Mouse (Mus musculus): ENCODE results near the gene Bloc1s1.
A peak's percentile ranks its signal among the peaks of the same experiment; 100 is the strongest.

The Bloc1s1 gene

DNA sequence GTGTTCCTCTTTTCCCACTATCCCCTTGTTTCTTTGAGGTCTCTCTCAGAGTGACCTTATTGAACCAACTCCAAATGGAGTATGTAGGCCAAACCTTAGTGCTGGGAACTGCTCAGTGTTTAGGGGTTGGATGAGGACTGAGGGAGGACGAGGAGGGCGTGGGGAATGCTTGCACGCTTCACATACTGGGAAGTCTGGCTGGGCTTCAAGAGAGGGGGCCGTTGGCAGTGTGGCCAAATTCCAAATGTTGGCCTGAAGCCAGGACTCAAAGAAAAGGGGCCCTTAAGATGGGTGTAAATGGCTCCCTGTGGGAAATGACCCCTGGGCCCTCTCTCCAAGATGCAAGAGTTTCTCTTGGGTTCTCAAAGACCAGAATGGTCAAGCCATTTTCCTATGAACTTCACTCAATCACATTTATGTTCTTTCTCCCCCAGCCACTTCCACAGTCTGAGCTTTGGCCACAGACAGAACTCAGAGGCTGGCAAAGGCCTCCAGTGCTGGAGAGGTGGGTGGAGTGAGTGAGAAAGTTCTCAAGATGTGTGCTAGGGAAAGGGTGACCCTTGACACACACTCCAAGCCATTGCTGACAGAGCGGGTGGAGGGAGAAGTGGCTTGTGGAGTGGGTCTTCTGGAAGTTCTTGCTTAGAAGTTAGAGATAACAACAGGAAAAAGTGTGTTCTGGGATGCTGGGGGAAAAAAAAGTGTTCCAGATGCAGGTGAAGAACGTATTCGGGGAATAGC is 6.0 kb upstream of the Bloc1s1 start:
- DNase-seq, result no peak

DNA sequence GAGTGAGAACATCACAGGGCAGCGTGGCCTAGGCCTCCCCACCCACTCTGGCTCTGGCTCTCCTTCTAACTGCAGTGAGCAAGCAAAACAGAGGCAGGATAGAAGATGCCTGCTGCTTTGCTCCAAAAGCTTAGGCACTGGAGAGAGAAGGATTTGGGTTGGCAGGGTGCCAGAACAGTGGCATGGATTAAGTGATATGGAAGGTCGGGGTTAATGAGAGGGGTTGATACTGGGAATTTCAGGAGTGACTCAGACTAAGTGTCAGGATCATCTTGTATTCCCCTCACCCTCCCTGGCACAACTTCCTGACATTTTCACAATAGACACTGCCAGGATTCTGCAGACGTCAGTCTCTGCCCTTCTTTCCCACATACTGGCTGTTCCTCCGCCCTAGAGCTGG is 4.5 kb upstream of the Bloc1s1 start:
- no peak for DNase-seq

DNA sequence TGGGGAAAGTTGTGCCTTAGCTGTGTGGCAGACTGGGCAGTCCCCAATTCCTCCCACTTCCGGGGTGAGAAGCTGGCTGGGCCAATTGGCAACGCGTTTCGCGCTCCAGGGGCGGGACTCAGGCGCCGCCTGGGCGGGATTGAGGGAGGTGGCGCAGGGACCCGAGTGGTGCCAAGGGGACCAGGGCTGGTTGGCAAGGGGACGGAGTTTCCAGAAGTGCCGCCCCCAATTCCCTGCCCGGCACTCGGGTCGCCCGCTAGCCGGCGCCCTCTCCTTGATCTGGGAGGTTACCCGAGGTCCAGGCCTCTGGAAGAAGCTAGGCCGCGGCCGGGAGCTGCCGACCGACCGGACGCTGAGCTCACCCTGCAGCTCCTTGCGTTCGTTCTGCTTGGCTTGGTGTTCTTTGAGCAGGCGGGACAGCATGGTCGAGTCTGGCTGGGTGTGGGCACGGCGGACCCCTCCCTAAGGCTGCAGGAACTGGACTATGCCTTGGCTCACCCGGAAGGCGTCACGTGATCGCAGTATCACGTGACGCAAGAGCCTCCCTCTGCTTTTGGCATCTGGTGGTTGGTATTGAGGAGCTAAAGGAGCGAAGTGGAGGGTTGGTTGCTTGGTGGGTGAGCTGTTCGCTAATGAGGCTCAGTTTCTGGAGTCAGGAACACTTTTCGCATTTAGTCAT is 683 bp downstream of the Bloc1s1 start:
- peak; percentile 92 to 93 for DNase-seq

DNA sequence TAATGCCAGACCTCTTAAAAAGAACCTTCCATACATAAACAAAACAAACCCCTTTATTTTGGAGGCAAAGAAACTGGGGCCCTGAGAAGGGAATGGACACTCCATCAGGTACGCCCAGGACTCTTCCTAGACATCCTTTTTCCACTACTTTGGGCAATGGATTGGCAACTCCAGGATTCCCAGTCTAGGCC is 1.1 kb downstream of the Bloc1s1 start, which contains the start of gene Rdh5:
Rdh5 (minus strand) TSS at position 67 of the 191 bp plus-strand sequence.
- no peak for DNase-seq

DNA sequence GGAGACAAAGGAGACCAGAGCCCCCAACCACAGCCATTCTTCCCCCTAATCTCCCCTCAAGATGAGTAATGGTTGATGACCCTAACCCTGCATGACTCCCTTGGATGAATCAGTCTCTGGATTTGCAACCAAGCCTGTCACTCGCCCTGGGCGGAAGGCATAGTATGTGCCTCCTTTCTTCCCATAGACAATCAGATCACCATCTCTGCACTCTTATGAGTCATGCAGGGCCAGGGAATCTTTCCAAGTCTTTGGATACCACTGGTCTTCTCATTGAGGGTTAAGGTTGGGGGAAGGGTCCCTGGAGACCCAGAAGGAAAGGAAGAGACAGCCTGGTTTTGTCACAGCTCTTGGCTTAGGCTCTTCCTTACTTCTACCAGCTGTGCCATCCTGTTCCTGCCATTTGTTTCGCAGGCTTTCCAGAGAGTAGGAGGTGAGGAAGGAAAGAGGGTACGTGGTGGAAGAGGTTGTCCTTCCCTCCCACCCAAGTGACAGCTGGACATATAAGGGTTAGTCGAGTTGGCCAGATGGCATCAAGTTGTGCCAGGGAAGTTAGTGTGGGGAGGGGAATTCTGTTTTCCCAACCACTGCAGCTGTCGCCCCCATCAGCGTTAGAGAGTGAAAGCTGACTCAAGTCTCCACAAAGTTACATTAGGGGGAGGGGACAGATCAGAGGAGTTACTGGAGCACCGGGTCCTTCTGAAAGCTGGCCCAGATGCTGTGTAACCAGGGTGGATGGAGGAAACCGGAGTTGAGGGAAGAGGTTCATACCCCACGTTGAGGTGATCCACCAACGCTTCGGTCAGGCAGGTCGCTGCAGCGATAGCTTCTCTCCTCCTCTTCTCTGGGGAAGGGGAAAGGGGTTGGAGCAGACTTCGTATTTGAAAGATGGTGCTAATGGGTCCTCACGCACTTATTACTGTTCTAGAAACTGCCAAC is 1.7 kb downstream of the Bloc1s1 start:
- no peak for DNase-seq

DNA sequence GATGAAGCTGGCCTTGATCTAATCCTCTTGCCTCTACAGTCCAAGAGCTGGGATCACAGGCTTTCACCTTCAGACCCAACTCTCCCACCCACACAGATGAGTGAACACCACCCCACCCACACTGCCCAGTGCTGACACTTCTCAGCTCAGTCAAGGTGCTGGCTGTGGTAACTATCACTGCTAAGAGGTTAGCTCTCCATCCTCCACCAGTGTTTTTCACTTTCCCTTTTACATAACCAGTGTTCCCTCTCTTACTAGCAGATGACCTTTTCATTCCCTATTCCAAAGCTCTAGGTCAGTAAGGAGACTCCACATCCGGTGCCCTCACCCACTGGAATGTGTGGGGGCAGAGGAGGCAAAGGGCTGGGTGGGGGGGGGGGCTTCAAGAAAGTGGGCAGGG is 2.6 kb downstream of the Bloc1s1 start:
- no peak for DNase-seq

DNA sequence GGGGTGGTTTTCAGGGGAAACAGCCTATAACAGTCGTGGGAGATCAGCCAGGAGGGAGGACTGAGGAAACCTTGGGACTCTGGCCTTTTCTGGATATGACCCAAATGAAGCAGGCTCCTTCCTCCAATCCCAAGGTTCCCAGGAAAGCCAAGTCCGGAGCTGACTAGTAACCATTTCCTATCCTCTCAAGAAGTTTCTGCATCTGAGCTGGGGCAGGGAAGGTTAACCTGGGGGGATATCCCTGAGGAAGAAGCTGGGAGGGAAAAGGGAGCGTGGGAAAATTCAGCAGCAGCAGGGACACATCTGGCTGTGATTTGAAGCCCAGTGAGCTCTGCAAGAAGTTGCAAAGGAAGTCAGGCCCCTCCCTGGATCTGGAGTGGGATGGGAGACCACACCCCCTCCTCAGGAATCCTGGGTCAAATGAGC is 3.1 kb downstream of the Bloc1s1 start:
- no peak for DNase-seq

DNA sequence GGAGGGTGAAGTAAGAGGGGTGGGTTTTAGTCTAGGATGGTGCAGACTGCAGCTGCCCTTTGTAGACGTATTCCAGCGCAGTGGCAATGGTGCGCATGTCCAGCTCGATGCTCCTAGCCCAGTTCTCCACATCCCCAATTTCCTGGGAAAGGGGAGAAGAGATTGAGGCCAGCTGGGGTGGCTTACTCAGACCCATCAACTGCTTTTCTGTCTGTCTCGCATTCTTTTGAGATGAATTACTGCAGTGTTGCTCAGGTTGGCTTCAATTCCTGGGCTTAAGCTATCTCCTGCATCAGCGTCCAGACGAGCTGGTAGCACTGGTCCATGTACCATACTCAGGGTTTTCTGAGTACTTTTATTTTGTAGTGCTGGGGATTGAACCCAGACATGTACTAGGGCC is 3.9 kb downstream of the Bloc1s1 start:
- no peak for DNase-seq

DNA sequence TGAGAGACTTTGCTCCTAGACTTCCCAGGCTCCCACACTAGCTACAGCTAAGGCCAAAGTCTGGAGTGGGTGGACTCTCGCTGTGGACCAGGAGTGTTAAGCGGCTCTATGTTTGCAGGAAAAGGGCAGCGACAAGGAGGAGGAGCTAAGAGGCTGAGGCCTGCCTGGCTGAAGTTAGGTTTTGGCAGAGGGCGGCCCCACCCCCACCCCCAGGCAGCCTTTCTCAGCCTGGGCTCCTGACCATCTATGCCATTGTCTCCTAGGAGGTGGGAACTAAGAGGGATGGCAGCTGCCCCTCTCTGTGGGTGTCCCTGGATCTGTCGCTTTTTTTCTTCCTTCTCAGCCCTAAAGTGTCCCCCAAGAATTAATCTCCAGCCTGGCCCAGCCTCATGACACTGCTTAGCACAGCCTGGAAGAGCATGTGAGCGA is 4.6 kb downstream of the Bloc1s1 start:
- DNase-seq, result no peak

DNA sequence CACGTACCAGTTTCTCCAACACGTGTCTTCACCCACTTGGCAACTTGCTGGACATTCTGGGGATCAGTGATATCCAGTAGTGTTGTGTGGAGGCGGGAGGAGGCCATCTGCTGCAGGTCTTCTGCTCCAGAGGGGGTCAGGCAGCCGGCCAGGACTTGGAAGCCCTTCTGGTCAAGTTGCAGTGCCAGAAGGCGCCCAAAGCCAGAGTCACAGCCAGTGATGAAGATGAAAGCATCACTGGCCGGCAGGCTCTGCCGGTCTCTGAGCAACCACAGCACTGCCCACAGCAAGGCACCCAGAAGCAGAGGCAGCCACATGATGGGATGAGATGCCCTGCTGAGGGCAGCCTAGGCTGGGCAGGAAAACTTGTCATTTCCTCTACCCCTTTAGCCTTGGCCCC is 5.6 kb downstream of the Bloc1s1 start:
- DNase-seq, result no peak

DNA sequence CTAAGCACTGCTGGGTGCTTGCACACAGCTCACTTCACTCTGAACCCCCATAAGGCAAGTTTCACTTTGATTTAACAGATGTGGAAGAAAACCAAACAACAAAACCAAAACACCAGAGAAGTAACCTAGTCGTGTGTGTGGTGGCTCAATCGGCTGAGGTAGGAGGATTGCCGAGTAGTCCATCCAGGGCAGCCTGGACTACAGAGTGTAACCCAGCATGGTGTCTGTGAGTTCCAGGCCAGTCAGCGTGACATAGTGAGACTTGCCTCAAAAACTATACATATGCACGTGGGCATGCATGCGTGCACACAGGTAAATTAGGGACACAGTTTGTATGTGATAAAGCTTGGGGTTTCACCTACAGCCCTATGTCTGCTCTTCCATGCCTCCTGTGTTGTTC is 6.4 kb downstream of the Bloc1s1 start:
- DNase-seq, result no peak

DNA sequence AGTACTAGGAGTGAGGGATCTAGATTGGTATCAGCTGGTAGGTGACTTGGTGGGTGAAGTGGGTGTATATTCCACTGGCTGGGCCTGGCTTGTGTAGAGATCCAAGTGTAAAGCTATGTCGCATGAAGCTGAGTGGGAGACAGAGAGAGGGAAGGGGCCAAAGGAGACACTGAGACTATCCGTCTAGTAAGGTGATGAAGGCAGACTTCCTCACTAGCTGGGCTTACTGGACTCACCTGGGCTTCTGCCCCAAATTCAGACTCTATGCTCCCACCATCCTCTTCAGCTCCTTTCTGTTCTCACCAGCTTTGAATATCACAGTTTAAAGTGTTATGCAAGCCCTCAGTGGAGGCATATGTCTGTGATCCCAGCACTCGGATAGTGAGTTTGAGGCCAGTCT is 7.2 kb downstream of the Bloc1s1 start:
- DNase-seq, result no peak

DNA sequence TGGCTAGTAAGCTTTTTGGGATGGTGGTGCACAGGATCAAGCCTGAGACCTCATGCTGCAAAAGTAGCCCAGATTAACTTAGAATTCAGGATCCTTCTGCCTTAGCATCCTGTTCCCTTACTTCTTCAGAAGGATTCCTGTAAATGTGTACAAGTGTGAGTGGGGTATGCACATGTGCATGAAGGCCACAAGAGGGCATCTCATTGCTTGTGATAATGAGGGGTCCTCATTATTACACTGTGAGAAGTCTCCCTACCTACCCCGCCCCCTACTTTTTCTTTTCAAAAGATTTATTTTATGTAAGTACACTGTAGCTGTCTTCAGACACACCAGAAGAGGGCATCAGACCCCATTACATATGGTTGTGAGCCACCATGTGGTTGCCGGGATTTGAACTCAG is 8.3 kb downstream of the Bloc1s1 start:
- DNase-seq, result no peak

DNA sequence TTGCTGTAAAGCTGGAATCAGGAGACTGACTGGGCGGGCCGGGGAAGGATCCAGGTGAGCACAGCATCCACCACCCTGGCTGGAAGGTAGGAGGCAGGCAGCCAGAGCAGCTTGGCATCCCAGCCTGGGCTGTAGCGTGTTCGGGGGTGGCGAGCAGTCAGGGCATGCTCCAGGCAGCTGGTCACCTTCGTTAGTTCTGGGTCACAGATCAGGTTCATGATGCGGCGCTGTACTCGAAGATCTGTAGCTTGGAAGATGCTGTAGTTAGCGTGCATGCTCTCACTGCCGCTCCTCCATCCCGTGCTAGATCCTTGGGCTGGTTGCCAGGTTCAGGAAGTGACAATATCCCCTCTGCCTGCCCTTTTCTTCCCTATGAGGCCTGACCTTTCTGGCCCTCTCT is 10.1 kb downstream of the Bloc1s1 start:
- DNase-seq, result no peak

DNA sequence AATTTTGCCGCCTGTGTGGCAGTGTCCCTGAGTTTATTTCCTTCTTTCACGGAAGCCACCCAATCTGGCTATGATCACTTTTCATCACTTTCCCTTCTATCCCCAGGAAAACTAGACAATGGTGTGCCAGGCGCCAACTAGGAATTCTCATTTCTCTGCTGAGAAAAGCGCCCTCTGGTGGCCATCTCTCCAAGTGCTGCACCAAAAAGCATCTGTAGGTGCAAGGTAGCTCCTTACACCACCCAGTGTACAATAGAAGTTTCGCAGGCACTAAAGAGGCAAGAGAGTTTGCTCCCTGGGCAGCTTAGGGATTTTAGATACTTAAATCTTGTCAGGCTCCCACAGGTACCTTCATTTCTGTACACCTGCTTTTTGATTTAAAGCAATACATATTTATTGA is 10.6 kb downstream of the Bloc1s1 start:
- peak; percentile 73 to 80 for DNase-seq

DNA sequence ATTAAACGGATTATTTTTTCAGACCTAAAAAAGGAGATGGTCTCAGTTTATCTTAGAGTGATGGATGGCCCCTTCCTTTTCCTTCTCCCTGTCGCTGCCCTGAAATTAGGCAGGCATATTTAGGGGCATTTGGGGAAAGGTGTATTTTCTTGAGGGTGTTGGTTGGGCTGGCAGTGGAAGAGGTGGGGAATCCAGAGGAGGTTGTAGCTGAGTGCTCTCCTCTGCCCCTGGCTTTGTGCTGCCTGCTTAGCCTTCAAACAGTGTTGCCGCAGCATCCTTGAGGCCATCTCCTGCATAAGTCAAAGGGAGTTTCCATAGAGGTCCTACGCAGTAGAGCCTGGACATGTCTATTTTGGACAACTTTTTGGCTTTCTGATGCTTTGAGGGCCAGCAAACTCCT is 11.0 kb downstream of the Bloc1s1 start:
- DNase-seq, result no peak

DNA sequence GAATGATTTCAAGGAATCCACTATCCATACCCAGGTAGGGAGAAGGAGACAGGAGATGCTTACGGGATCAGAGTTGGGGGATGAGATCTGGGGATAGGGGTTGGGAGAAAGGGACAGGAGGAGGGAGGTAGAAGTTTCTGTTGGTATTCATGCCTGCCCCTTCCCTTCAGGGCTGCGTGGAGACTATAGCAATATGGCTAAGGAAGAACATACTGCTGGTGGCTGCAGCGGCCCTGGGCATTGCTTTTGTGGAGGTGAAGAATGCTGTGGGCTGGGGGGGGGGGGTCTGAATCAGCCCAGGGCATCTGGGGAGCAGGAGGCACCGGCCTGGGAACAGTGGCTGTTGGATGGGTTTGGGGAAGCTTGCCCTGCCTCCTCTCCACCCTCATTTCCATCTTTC is 11.6 kb downstream of the Bloc1s1 start:
- no peak for DNase-seq

DNA sequence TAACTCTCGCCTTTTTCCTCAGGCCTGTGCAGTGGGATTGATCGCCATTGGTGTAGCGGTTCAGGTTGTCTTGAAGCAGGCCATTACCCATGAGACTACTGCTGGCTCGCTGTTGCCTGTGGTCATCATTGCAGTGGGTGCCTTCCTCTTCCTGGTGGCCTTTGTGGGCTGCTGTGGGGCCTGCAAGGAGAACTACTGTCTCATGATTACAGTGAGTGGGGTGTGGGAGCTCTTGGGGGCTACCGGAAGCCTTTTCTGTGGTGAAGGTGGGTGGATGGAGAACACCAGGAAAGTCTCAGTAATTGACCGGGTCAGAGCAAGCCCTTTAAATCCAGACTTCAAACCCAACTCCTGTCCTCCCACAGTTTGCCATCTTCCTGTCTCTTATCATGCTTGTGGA is 12.4 kb downstream of the Bloc1s1 start:
- no peak for DNase-seq

DNA sequence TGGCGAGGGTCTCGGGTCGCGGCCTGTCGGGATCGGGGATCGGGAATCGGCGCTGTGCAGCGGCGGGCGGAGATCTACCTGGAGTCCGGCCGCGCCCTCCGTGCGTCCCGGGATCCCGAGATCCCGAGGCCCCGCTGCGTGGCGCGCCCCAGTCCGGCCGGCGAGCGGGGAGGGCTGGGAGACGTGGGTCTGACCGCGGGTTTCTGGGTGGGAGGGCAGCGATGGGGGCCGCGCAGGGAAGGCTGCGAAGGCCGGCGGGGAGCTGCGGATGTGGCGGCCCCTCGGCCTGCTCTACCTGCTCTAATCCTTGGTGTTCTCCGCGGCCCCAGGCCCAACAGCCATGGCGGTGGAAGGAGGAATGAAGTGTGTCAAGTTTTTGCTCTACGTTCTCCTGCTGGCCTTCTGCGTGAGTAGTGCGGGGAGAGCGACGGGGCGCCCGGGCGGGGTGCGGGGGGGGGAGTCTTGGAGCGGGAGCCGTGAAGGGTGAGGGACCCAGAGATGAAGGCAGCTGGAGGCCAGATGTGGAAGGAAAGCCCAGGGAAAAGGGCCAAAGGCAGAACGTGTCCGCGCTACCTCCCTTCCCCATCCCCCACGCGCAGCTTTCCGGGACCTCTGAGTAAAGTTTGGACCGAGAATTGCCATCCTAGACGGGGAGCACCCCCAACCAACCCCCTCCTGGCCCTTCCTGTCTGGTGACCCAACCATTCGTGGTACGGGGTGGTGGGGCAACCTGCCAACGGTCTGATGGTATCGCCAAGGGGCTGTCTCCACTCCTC is 13.6 kb downstream of the Bloc1s1 start:
- DNase-seq, result no peak

DNA sequence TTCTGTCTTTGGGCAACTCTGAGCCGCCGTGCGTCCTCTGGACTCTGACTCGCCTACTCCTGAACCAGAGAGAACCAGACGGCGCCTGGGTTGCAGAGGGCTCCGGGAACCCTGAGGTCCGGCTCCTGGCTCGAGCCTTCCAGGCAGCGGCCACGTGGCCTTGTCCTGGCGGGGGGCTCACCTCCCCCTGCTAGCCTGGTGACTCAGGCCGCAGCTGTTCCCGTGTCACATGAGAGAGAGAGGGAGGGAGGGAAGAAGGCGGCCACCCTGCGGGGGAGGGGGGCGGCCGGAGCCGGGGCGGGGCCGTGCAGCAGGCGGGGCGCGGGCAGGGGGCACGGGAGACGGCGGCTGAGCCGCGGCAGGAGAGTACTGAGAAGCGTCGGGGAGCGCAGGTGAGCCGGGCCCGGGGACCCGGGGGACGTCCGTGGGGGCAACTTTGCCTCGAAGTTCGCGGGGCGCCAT is 14.2 kb downstream of the Bloc1s1 start:
- peak in 1 of 2 experiments; percentile 30 for DNase-seq

DNA sequence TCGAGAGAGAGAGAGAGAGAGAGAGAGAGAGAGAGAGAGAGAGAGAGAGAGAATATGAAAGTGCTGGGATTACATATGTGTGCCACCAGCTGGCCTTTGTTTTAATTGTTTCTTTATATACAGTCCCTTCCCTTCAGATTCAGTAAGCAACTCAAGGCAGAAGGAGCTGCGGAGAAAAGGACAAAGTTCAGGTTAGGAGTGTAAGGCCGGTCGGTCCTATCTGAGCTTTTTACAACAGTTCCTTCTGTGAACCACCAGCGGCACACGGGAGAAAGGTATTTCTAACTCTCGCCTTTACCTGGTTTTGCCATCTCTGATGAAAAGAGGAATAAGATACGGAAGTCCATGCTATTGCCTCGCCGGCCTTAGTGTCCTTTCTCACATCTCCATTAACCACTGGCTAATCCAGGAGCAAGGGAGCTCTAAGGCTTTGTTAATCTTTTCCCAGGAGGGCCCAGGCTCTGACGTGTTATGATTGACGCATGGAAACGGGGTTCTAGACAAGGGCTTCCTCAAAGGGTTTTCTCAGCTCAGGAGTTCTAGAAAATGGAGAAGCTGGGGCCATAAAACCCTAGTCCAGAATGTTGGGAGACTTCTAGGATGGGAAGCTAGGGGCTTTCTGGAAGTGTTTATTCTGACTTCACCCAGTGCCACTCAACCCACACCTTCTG is 14.9 kb downstream of the Bloc1s1 start:
- no peak for DNase-seq

DNA sequence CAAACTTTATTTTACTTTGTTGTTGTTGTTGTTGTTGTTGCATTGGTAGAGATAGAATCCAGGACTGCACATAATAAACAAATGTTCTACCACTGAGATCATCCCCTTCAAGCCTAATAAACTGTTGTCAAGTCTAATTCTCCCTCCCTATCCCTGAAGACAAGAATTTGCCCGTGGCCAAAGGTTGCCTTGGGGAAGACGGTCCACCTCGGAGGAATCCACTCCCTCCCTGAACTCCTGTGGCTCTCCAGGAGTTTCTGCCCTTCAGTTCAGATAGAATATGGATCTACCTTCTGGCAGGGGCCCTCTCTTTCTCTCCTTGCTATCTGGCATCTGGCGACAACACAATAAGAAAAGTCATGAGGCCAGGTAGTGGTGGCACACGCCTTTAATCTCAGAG is 19.0 kb downstream of the Bloc1s1 start:
- DNase-seq, result no peak

All from thymus, postnatal 36 days (tissue).